Mouse (Mus musculus) megakaryocyte progenitor cell, adult 5-6 weeks (primary cell): ENCODE results near the gene Mea1. TPM values are rescaled to one million over a fixed set of nuclear protein-coding genes. Genes with fewer than 3 reads are reported as not detected.

Experiments
- total RNA-seq, 2 experiments: library from RNA; stranded (forward) in 1 of 2; stranded (reverse) in 1 of 2; fragments of 157-497, 149-512 nt in 1 of 2; fragments of 200-1000 nt in 1 of 2; gene quantifications; 2 replicates each; pipeline versions ENCODE4 v1.2.3 to v1.2.4; 2015 to 2017

Gene Mea1
- total RNA-seq, 2 experiments from 2014 or later, result 53.5 to 74.9 TPM

Other genes starting within 250 kb of the Mea1 start
- gene Crip3, start 249.9 kb upstream of the Mea1 start, total RNA-seq (2015), result not detected in 2 replicates
- not detected in 2 replicates for gene Crip3, start 249.9 kb upstream of the Mea1 start, total RNA-seq (2017)
- gene Slc22a7, start 240.3 kb upstream of the Mea1 start, total RNA-seq (2015), result not detected in 2 replicates
- gene Slc22a7, start 240.3 kb upstream of the Mea1 start, total RNA-seq (2017), result not detected in 2 replicates
- gene Ttbk1, start 191.1 kb upstream of the Mea1 start, total RNA-seq (2015), result 0.02 TPM in 1 of 2 replicates, not detected in the other
- 0.14 TPM in 1 of 2 replicates, not detected in the other for gene Ttbk1, start 191.1 kb upstream of the Mea1 start, total RNA-seq (2017)
- 41.5 and 45.7 TPM in 2 replicates for gene Dnph1, start 182.1 kb upstream of the Mea1 start, total RNA-seq (2015)
- 20.2 and 26.3 TPM in 2 replicates for gene Dnph1, start 182.1 kb upstream of the Mea1 start, total RNA-seq (2017)
- 9.2 and 12.4 TPM in 2 replicates for gene Cul9, start 132.4 kb upstream of the Mea1 start, total RNA-seq (2015)
- gene Cul9, start 132.4 kb upstream of the Mea1 start, total RNA-seq (2017), result 12.4 and 12.5 TPM in 2 replicates
- gene Srf, start 122.6 kb upstream of the Mea1 start, total RNA-seq (2015), result 36.5 and 43.5 TPM in 2 replicates
- gene Srf, start 122.6 kb upstream of the Mea1 start, total RNA-seq (2017), result 40.0 and 47.5 TPM in 2 replicates
- gene Ptk7, start 49.3 kb upstream of the Mea1 start, total RNA-seq (2015), result 1.4 and 2.0 TPM in 2 replicates
- 3.0 and 3.6 TPM in 2 replicates for gene Ptk7, start 49.3 kb upstream of the Mea1 start, total RNA-seq (2017)
- gene Klc4, start 32.8 kb upstream of the Mea1 start, total RNA-seq (2015), result 1.9 and 2.9 TPM in 2 replicates
- 7.5 and 9.5 TPM in 2 replicates for gene Klc4, start 32.8 kb upstream of the Mea1 start, total RNA-seq (2017)
- 80.1 and 101 TPM in 2 replicates for gene Mrpl2, start 32.6 kb upstream of the Mea1 start, total RNA-seq (2015)
- gene Mrpl2, start 32.6 kb upstream of the Mea1 start, total RNA-seq (2017), result 75.5 and 84.7 TPM in 2 replicates
- gene Cul7, start 28.5 kb upstream of the Mea1 start, total RNA-seq (2015), result 7.3 and 7.6 TPM in 2 replicates
- 9.1 and 14.3 TPM in 2 replicates for gene Cul7, start 28.5 kb upstream of the Mea1 start, total RNA-seq (2017)
- 12.4 and 13.6 TPM in 2 replicates for gene Rrp36, start 4.4 kb upstream of the Mea1 start, total RNA-seq (2015)
- gene Rrp36, start 4.4 kb upstream of the Mea1 start, total RNA-seq (2017), result 70.4 and 89.7 TPM in 2 replicates
- gene Klhdc3, start 2.1 kb downstream of the Mea1 start, total RNA-seq (2015), result 36.4 and 40.8 TPM in 2 replicates
- gene Klhdc3, start 2.1 kb downstream of the Mea1 start, total RNA-seq (2017), result 26.3 and 27.8 TPM in 2 replicates
- gene Ppp2r5d, start 26.3 kb downstream of the Mea1 start, total RNA-seq (2015), result 25.6 and 26.9 TPM in 2 replicates
- gene Ppp2r5d, start 26.3 kb downstream of the Mea1 start, total RNA-seq (2017), result 44.1 and 46.1 TPM in 2 replicates
- gene Pex6, start 32.7 kb downstream of the Mea1 start, total RNA-seq (2015), result 7.8 and 10.2 TPM in 2 replicates
- 11.3 TPM in 2 replicates for gene Pex6, start 32.7 kb downstream of the Mea1 start, total RNA-seq (2017)
- gene Gnmt, start 50.4 kb downstream of the Mea1 start, total RNA-seq (2015), result not detected in 2 replicates
- gene Gnmt, start 50.4 kb downstream of the Mea1 start, total RNA-seq (2017), result not detected in 2 replicates
- gene Cnpy3, start 73.4 kb downstream of the Mea1 start, total RNA-seq (2015), result 30.6 and 34.3 TPM in 2 replicates
- gene Cnpy3, start 73.4 kb downstream of the Mea1 start, total RNA-seq (2017), result 101 and 102 TPM in 2 replicates
- gene Ptcra, start 84.9 kb downstream of the Mea1 start, total RNA-seq (2015), result 0.72 and 0.73 TPM in 2 replicates
- not detected in 2 replicates for gene Ptcra, start 84.9 kb downstream of the Mea1 start, total RNA-seq (2017)
- gene 2310039H08Rik, start 93.8 kb downstream of the Mea1 start, total RNA-seq (2015), result 27.3 and 28.5 TPM in 2 replicates
- 10.0 and 16.5 TPM in 2 replicates for gene 2310039H08Rik, start 93.8 kb downstream of the Mea1 start, total RNA-seq (2017)
- gene Rpl7l1, start 103.9 kb downstream of the Mea1 start, total RNA-seq (2015), result 113 and 123 TPM in 2 replicates
- gene Rpl7l1, start 103.9 kb downstream of the Mea1 start, total RNA-seq (2017), result 142 and 179 TPM in 2 replicates
- gene Bicral, start 179.7 kb downstream of the Mea1 start, total RNA-seq (2015), result 20.9 and 26.1 TPM in 2 replicates
- gene Bicral, start 179.7 kb downstream of the Mea1 start, total RNA-seq (2017), result 16.2 and 20.3 TPM in 2 replicates
- gene Tbcc, start 211.9 kb downstream of the Mea1 start, total RNA-seq (2015), result 11.3 and 12.5 TPM in 2 replicates
- 12.5 and 12.8 TPM in 2 replicates for gene Tbcc, start 211.9 kb downstream of the Mea1 start, total RNA-seq (2017)
- gene Prph2, start 231.7 kb downstream of the Mea1 start, total RNA-seq (2015), result not detected in 2 replicates
- not detected in 2 replicates for gene Prph2, start 231.7 kb downstream of the Mea1 start, total RNA-seq (2017)